Mouse (Mus musculus) embryo, embryonic 11 days (tissue): ENCODE measurements around the gene Gpr68.

Experiments used
- DNase-seq: peaks from one replicate; pipeline ENCODE4 v3.0.0-alpha.2; 2015

The Gpr68 gene

GRCm38 (mm10) chr12:100910731-100911130 lies 2.7 kb upstream of the Gpr68 start:
- DNase-seq = no peak

- no peak for DNase-seq
Observed at GRCm38 (mm10) chr12:100909765-100910164, 1.8 kb upstream of the Gpr68 start.

- no peak for DNase-seq
Observed at GRCm38 (mm10) chr12:100908298-100909034, 468 bp upstream of the Gpr68 start.

GRCm38 (mm10) chr12:100906861-100907260 lies 1.1 kb downstream of the Gpr68 start:
- no peak for DNase-seq

- DNase-seq = no peak
Observed at GRCm38 (mm10) chr12:100903761-100904160, 4.2 kb downstream of the Gpr68 start.

- DNase-seq = no peak
Observed at GRCm38 (mm10) chr12:100901386-100901785, 6.6 kb downstream of the Gpr68 start.

GRCm38 (mm10) chr12:100900901-100901300 lies 7.1 kb downstream of the Gpr68 start:
- no peak for DNase-seq

- peak; percentile 23 for DNase-seq
Observed at GRCm38 (mm10) chr12:100899111-100899640, 8.8 kb downstream of the Gpr68 start.

- DNase-seq = no peak
Observed at GRCm38 (mm10) chr12:100897736-100898650, 10.0 kb downstream of the Gpr68 start.

- DNase-seq = no peak
Observed at GRCm38 (mm10) chr12:100896661-100897060, 11.3 kb downstream of the Gpr68 start.

GRCm38 (mm10) chr12:100895504-100895903 lies 12.5 kb downstream of the Gpr68 start:
- no peak for DNase-seq

GRCm38 (mm10) chr12:100890548-100890947 lies 17.4 kb downstream of the Gpr68 start:
- DNase-seq = no peak

- peak; percentile 19 for DNase-seq
Observed at GRCm38 (mm10) chr12:100887801-100888258, 20.2 kb downstream of the Gpr68 start.

GRCm38 (mm10) chr12:100886877-100887276 lies 21.1 kb downstream of the Gpr68 start:
- DNase-seq = no peak

- DNase-seq = no peak
Observed at GRCm38 (mm10) chr12:100885585-100885984, 22.4 kb downstream of the Gpr68 start.

- no peak for DNase-seq
Observed at GRCm38 (mm10) chr12:100883168-100883567, 24.8 kb downstream of the Gpr68 start.

GRCm38 (mm10) chr12:100878556-100878955 lies 29.4 kb downstream of the Gpr68 start:
- no peak for DNase-seq

- DNase-seq = no peak
Observed at GRCm38 (mm10) chr12:100877936-100878335, 30.1 kb downstream of the Gpr68 start.

GRCm38 (mm10) chr12:100875960-100876359 lies 32.0 kb downstream of the Gpr68 start:
- no peak for DNase-seq

GRCm38 (mm10) chr12:100875553-100875952 lies 32.4 kb downstream of the Gpr68 start:
- DNase-seq = no peak

GRCm38 (mm10) chr12:100873612-100874011 lies 34.4 kb downstream of the Gpr68 start:
- no peak for DNase-seq

GRCm38 (mm10) chr12:100871841-100872240 lies 36.2 kb downstream of the Gpr68 start:
- DNase-seq = no peak

GRCm38 (mm10) chr12:100871234-100871633 lies 36.8 kb downstream of the Gpr68 start:
- no peak for DNase-seq
